Mouse (Mus musculus): ENCODE measurements around the gene Galnt11.

Galnt11 gene

GRCm38 (mm10) chr5:25254491-25254890 is 32.8 kb downstream of the Galnt11 start:
- DNase-seq: no peak

- DNase-seq: no peak
Observed at GRCm38 (mm10) chr5:25256686-25257085, 35.0 kb downstream of the Galnt11 start.

DNA sequence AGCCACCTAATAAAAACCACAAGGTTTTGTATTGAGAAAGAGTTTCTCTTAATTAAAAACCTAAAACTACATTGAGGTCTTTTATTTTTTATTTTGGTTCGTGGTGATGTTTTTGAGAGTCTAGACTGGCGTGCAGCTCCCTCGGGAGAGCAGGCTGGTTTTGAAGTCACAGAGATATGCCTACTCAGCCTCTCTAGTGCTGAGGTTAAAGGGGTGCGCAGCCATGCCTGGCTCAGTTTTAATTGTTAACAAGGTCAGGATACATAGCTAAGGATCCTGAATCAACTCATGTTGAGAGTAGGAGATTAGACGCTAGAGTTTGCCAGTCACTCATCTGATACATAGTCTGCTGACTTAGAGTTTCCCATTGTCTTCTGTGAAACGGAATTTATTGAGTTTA is 39.7 kb downstream of the Galnt11 start:
- DNase-seq: peak; percentile 43 to 48

GRCm38 (mm10) chr5:25262266-25262665 is 40.6 kb downstream of the Galnt11 start:
- DNase-seq: no peak

- DNase-seq: peak in 1 of 2 experiments; percentile 55
Observed at GRCm38 (mm10) chr5:25268258-25268888, 46.7 kb downstream of the Galnt11 start.

DNA sequence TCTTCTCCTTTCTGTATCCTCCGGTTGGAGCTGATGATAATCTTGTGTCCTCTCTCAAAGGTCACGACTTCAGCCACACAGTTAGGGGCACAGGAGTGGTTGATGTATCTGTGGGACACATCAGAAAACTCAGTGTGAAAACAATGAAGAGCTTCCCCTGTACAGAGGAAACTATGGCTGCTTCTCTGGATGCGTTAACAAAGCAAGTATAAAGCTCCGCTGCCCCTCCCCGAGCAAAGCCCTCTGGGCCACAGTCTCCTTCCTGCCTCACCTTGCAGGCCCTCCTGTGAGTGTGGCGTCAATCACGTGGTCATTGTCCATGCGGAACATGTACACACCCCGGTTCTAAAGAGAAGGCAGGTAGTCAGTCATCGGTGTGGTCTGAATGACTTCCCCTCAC is 53.9 kb downstream of the Galnt11 start:
- DNase-seq: no peak

GRCm38 (mm10) chr5:25276365-25276764 is 54.7 kb downstream of the Galnt11 start:
- DNase-seq: no peak

DNA sequence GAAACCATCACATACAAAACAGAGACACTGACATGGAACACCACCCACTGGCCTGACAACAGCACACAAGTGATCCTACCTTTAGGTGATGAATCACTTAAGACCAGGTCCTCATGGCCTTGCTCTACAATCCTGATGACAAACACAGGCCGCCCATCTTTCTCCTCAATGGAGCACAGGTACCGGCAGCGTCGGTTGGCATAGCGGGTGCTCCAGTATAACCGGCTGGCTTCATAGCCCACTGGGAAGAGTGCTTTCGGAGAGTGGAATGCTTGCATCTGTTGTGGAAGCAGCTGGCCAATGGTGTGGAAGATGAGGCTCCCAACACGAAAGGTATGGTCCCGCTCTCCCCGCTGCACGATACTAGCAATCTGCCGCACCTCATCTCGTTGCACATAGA is 62.3 kb downstream of the Galnt11 start:
- DNase-seq: no peak

DNA sequence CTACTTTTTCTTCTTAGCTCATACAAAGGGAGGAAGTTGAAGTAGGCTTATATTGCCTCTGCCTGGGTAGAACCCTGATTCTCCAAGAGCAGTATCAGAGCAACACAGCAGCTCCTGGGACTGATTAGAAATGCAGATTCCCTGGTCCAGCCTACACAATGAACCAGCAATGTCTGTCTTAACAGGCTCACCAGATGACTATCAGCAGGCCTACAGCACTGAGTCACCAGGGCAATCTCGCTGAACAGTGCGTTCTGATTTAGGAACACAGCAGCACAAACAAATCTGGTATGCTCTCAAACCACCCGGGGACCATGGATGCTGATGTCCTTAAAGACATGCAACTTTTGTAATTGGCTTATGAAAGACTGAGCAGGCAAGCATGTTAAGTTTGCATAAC is 75.1 kb downstream of the Galnt11 start:
- DNase-seq: no peak

GRCm38 (mm10) chr5:25310226-25310625 is 88.5 kb downstream of the Galnt11 start:
- DNase-seq: no peak

DNA sequence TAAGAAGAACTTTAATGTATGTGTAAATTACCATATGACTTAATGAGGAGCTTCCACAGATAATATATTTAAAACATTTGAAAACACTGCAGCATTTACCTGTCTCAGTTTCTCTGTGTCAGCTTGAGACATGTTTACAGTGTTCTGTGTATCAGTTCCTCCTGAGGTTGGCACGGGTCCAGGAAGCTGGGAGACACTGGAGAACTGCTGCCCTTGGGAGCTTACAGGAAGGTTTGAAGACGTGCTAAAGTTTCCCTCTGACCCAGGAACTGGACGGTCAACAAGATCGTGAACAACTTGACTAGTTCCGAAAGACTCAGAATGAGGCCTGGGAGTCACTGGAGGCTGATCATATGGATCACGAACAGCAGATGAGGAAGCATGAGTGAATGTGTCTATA is 92.2 kb downstream of the Galnt11 start:
- peak; percentile 6 to 57 for DNase-seq
